Mouse (Mus musculus) lung, adult 2 months (tissue): ENCODE data around the gene Tll2. TPM values are rescaled to one million over a fixed set of nuclear protein-coding genes. Genes with fewer than 3 reads are reported as not detected.

Experiments used
- DNase-seq: peaks from one replicate; pipeline ENCODE4 v3.0.0; 2022
- H3K4me1 ChIP-seq: fragments of 200-500 bp; 2 replicates; pipeline ENCODE4 v1.6.1; 2011; ENCODE audit warnings: low read length; ENCODE audit not compliant: control insufficient read depth, insufficient read depth
- H3K4me3 ChIP-seq: fragments of 200-500 bp; replicated peaks from 2 replicates; pipeline ENCODE3; 2011; ENCODE audit warnings: low read depth, mild to moderate bottlenecking, control low read depth, low read length; ENCODE audit errors: extremely low read depth
- CTCF ChIP-seq: fragments of 200-500 bp; IDR thresholded peaks from 2 replicates; pipeline ENCODE4 v1.5.1; 2011; ENCODE audit warnings: mild to moderate bottlenecking, low read length, control low read depth; ENCODE audit not compliant: insufficient read depth
- POLR2A ChIP-seq: fragments of 200-500 bp; IDR thresholded peaks from 2 replicates; pipeline ENCODE4 v1.6.1; 2011; ENCODE audit warnings: low read depth, mild to moderate bottlenecking, control low read depth, low read length, borderline replicate concordance; ENCODE audit errors: extremely low read depth
- WGBS: fragments of 180-500 bp; shearing (Covaris S2); methylation state at CpG from one replicate; pipeline ENCODE4 v1.1.7; 2018; 5-methylcytosine and 5-hydroxymethylcytosine counted together
- polyA plus RNA-seq: library from polyadenylated mRNA; depleted of rRNA; stranded (reverse); fragments of >200 nt; gene quantifications from 2 replicates; pipeline ENCODE4 v1.2.3, GENCODE M21; 2012

The Tll2 gene
- polyA plus RNA-seq, 1 experiment, result 0.21 TPM

GRCm38 (mm10) chr19:41139629-41140028, 67.0 kb downstream of the Tll2 start:
- no peaks in the 10 kb centered on the region for H3K4me1 ChIP-seq
- WGBS, result 50% methylated on average over 4 of the region's 4 CpGs
- no peak overlapping the region for H3K4me3 ChIP-seq
- DNase-seq, result no peak
- TF ChIP-seq CTCF (no peak), POLR2A (no peak)

GRCm38 (mm10) chr19:41123009-41123408, 83.6 kb downstream of the Tll2 start:
- DNase-seq, result no peak
- H3K4me3 ChIP-seq, result no peak overlapping the region
- WGBS, result 62% methylated on average over 3 of the region's 3 CpGs
- no peak for TF ChIP-seq POLR2A
- no peak for TF ChIP-seq CTCF
- H3K4me1 ChIP-seq, result no peaks in the 10 kb centered on the region

- Histone ChIP-seq H3K4me1 (no peaks in the 10 kb centered on the region), H3K4me3 (no peak overlapping the region)
- 74% methylated on average over 13 of the region's 13 CpGs for WGBS
- TF ChIP-seq POLR2A (no peak), CTCF (no peak)
- DNase-seq, result no peak
These were observed 86.7 kb downstream of the Tll2 start for GRCm38 (mm10) chr19:41119924-41120323.

GRCm38 (mm10) chr19:41118346-41118745, 88.3 kb downstream of the Tll2 start:
- WGBS, result 42% methylated on average over 6 of the region's 6 CpGs
- Histone ChIP-seq H3K4me3 (no peak overlapping the region), H3K4me1 (no peaks in the 10 kb centered on the region)
- no peak for DNase-seq
- no peak for TF ChIP-seq POLR2A
- TF ChIP-seq CTCF, result no peak

GRCm38 (mm10) chr19:41117334-41117733, 89.3 kb downstream of the Tll2 start:
- H3K4me1 ChIP-seq, result no peaks in the 10 kb centered on the region
- TF ChIP-seq POLR2A, result no peak
- no peak for TF ChIP-seq CTCF
- 68% methylated on average over 4 of the region's 4 CpGs for WGBS
- no peak for DNase-seq
- H3K4me3 ChIP-seq, result no peak overlapping the region

GRCm38 (mm10) chr19:41114611-41115010, 92.0 kb downstream of the Tll2 start:
- H3K4me3 ChIP-seq, result no peak overlapping the region
- DNase-seq, result no peak
- TF ChIP-seq CTCF (no peak), POLR2A (no peak)
- no peaks in the 10 kb centered on the region for H3K4me1 ChIP-seq
- WGBS, result 38% methylated on average over 5 of the region's 5 CpGs

- no peak for TF ChIP-seq POLR2A
- TF ChIP-seq CTCF, result no peak
- DNase-seq, result no peak
- no peaks in the 10 kb centered on the region for H3K4me1 ChIP-seq
- H3K4me3 ChIP-seq, result no peak overlapping the region
- WGBS, result 68% methylated on average over 17 of the region's 17 CpGs
These were observed 92.6 kb downstream of the Tll2 start for GRCm38 (mm10) chr19:41113911-41114531.

- no peak for DNase-seq
- WGBS, result 19% methylated on average over 6 of the region's 6 CpGs
These were observed 94.0 kb downstream of the Tll2 start for GRCm38 (mm10) chr19:41112609-41113008.

GRCm38 (mm10) chr19:41109991-41110390, 96.6 kb downstream of the Tll2 start:
- WGBS, result 44% methylated on average over 5 of the region's 5 CpGs
- TF ChIP-seq CTCF, result no peak
- TF ChIP-seq POLR2A, result no peak
- H3K4me1 ChIP-seq, result no peaks in the 10 kb centered on the region
- H3K4me3 ChIP-seq, result no peak overlapping the region
- DNase-seq, result no peak

More at GRCm38 (mm10) chr19:41112609-41113008, 94.0 kb downstream of the Tll2 start:
- H3K4me3 ChIP-seq, result no peak overlapping the region
- TF ChIP-seq POLR2A (no peak), CTCF (no peak)
- H3K4me1 ChIP-seq, result no peaks in the 10 kb centered on the region

GRCm38 (mm10) chr19:41109496-41109895, 97.1 kb downstream of the Tll2 start:
- WGBS, result 49% methylated on average over 8 of the region's 8 CpGs
- H3K4me3 ChIP-seq, result no peak overlapping the region
- H3K4me1 ChIP-seq, result no peaks in the 10 kb centered on the region
- no peak for DNase-seq
- no peak for TF ChIP-seq POLR2A
- TF ChIP-seq CTCF, result no peak
